Mouse (Mus musculus) gastrocnemius, adult 18-20 months (tissue): ENCODE results near the gene Add3. TPM values are rescaled to one million over a fixed set of nuclear protein-coding genes. Genes with fewer than 3 reads are reported as not detected.
"Not testable (repeated sequence)": the region's sequence is repeated elsewhere in the genome, so short reads cannot be mapped to it uniquely, and the experiment has no call there.

Experiments used
- DNase-seq: peaks from one replicate; pipeline ENCODE4 v3.0.0; 2021; ENCODE audit warnings: low spot score
- total RNA-seq, 2 experiments: library from RNA; stranded (reverse); gene quantifications; 2 replicates each; pipeline ENCODE4 v1.2.3; 2021

The Add3 gene
- total RNA-seq, 2 experiments from 2014 or later: 23.0 to 30.5 TPM

GRCm38 (mm10) chr19:53191867-53192487 lies 51.7 kb downstream of the Add3 start:
- no peak for DNase-seq

DNA sequence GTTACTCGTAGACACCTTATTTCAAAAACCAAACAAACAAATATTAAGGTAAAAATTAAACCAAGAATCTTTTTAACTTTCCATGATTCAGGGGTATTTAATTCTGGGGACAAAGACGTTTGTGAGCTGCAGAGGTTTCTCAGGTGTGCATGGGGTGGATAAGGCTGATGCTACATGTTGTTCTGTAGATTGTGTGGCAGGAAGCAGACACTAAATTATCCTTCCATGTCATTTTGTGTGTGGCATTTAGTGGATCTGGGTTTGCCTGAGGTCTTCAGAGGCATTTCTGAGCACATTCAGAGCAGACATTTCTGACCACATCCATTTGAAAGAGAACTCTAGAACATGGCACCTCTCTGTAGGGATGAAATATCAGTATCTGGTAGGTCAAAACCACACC lies 52.9 kb downstream of the Add3 start:
- no peak for DNase-seq

- peak; percentile 47 for DNase-seq
These were observed 53.8 kb downstream of the Add3 start for GRCm38 (mm10) chr19:53193964-53194582.

DNA sequence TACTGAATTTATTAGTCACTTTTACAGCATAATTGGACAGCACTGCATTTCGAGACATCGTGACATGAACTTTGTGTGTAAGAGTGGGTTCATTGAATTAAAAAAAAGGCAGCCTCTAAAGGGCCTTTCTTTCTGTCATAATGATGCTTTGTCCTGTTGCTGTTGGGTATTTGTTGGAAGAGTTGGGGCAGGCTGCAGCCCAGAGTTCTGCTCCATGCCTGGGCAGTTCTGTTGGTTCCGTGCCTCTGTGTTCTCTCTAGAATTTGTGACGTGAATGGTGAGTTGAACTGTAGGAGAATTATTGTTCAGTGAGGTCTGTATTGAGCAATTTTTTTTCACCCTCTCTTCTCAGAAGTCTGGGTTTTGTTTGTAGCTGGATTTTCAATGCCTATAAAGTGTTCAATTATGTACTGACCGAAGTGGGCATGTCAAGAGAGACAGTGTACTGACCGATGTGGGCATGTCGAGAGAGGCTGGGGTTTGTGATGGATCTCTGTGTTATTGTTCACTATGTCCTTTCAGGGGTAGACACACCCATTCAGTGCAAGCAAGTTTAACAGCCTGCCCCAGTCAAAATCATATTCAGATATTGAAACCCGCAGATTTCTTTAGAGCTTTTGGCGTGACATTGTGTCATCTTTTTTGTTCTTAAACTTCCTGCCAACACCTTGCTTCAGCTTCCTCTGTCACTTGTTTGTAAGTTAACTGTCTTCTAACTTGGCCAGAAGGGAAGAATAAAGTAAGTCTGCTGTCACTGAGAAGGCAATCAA lies 54.7 kb downstream of the Add3 start:
- no peak for DNase-seq

GRCm38 (mm10) chr19:53196961-53197360 lies 56.7 kb downstream of the Add3 start:
- DNase-seq: no peak

DNA sequence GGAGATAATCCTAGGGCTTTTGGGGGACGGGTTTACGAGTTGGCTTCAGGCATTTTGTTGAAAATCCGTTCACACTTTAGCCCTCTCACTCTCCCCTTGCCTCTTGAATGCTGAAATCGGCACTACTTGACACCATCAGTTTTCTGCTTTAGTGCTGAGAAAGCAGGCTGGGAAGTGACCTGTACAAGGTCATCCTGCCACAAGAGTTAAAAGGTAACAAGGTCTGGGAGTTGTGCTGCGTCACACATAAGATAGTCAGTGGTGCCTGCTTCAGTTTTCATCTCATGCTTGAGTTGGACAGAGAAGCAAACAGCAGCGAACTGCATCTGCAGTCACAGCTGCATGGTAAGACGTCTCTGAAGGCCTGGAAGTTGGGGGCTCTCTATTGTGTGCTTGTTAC lies 57.5 kb downstream of the Add3 start:
- DNase-seq: no peak

DNA sequence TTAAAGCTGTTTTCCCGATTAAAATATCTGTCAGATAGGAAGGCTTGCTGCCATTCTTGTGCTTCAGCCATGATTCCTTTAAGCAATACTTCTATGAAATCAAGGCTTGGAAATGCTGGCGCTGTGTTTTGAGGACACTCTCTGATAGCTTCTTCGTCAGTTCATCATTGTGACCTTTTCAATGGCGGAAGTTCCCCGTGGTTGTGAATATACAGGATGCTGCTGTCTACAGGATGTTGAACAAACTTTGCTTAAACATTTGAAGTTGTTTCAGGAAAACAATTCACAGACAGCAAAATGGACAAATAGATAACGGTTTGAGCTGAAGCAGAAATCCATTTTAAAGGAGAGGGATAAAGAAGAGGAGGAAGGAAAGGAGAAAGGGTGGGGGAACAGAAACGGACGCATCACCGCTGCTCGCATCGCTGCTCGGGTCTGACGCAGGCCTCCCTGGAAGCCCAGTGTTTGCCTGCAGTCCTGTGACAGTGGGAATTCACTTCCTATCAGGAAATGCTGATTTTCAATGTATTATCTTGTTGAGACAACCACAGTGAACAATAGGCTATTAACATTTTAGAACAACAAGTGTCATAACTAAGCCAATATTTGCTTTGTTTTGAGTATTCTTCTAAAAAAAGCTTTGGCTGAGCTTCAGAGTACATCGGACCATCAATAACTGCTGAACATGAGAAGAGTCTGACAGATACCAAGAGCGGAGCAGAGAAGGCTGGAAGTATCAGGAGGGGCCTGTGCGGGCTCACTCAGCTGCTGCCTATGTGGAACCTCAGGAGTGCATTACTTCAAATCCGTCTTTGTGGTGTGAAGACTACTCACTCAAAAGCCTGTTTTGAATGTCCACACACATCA lies 58.7 kb downstream of the Add3 start:
- DNase-seq: no peak

- DNase-seq: no peak
These were observed 59.5 kb downstream of the Add3 start for GRCm38 (mm10) chr19:53199711-53200110.

DNA sequence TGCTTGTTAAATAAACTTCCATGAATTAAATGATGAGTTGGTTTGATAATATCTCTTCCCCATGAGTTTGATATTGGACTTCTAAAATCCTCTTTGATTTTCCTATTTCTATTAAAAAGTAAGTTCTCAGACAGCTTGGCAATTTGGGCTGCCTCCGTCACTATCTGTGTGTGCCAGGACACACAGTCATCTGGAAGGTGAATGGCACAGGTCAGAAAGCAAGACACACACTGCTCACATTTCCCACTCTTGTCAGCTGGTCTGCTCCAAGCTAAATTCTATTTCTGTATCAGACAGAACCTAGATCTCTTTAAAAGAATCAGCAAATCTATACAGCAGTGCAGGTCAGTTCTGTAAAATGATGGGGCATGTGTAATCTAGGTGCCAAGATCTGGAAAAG lies 61.9 kb downstream of the Add3 start:
- DNase-seq: peak; percentile 65

GRCm38 (mm10) chr19:53206986-53207385 lies 66.7 kb downstream of the Add3 start:
- DNase-seq: no peak

GRCm38 (mm10) chr19:53208830-53209229 lies 68.6 kb downstream of the Add3 start:
- no peak for DNase-seq

DNA sequence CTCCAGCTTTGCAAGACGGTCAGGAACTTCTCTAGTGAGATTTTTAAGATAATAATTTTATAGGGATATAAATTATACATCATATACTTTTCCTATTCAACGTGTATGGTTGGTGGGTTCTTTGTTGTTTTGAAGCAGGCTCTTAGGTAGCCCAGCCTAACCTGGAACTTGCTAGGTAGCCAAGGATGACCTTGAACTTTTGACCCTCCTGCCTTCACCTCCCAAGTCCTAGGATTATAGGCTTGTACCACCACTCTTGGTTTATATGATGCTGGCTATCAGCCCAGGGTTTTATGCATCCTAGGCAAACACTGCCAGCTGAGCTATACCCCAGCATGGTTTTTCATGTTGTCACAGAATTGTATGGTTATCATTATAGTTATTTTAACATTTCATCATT lies 70.0 kb downstream of the Add3 start:
- DNase-seq: no peak

DNA sequence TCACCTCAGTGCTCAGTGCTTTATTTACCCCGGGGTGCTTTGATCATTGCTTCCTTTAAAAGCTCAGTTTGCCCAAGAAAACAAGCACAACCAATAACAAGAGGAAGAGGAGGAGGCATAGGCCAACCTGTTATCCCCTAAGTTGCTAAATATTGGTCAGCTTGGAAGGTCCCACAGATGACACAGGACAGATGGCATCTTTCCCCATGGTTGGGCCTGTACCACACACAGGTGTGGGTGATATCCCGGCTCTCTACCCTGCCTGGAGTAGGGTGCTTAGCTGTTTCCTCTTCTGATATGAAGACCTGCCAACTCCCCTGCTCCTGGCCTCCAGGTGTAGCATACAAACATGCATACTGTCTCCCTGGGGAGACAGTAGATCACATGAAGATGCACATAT lies 75.1 kb downstream of the Add3 start:
- DNase-seq: no peak

DNA sequence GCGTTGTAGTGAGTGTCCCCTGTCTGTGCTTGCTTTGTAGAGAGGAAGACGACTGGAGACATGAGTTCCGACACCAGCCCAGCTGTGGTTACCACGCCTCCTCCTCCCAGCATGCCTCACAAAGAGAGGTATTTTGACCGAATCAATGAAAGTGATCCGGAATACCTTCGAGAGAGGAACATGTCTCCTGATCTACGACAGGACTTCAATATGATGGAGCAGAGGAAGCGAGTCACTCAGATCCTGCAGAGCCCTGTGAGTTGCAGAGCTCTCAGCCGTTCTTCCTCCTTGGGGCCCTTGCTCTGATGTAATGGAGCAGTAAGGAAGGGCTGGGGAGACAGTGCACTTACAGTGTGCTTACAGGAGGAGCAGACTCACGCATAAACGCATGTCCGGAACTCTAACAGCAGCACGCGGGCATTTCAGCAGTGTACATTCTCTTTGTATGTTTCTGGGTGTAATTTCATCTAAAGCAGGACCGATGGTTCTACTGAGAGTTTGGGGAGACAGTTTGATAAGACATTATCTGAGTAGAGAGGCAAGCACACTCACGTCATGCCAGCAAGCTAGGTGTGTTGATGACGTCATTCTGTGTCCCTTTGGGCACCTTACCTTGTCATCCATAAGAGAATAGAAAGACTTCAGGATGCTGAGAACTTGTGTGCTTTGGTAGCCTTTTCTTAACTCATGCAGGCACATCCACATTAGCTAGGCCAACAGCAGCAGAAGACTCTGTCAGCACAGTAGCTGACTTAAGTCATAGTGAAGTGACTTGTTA lies 76.7 kb downstream of the Add3 start:
- no peak for DNase-seq

- DNase-seq: peak; percentile 68
These were observed 77.6 kb downstream of the Add3 start for GRCm38 (mm10) chr19:53217837-53218236.

DNA sequence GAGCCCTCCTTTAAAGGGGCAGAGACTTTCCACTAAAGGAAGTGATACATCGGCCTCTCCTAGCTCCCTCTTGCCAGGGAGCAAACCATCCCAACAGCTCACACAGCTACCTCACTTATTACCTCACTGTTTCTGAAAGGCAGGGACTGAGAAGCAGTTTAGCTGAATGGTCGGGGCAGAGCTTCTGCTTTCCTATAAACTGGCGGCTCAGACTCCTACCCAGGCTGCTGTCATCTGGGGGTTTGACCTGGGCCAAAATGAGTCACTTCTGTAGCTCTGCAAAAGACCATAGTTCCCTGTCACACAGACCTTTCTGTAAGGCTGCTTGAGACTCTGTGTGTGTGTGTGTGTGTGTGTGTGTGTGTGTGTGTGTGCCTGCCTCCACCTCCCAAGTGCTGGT lies 79.1 kb downstream of the Add3 start:
- no peak for DNase-seq

GRCm38 (mm10) chr19:53221186-53221585 lies 80.9 kb downstream of the Add3 start:
- no peak for DNase-seq

DNA sequence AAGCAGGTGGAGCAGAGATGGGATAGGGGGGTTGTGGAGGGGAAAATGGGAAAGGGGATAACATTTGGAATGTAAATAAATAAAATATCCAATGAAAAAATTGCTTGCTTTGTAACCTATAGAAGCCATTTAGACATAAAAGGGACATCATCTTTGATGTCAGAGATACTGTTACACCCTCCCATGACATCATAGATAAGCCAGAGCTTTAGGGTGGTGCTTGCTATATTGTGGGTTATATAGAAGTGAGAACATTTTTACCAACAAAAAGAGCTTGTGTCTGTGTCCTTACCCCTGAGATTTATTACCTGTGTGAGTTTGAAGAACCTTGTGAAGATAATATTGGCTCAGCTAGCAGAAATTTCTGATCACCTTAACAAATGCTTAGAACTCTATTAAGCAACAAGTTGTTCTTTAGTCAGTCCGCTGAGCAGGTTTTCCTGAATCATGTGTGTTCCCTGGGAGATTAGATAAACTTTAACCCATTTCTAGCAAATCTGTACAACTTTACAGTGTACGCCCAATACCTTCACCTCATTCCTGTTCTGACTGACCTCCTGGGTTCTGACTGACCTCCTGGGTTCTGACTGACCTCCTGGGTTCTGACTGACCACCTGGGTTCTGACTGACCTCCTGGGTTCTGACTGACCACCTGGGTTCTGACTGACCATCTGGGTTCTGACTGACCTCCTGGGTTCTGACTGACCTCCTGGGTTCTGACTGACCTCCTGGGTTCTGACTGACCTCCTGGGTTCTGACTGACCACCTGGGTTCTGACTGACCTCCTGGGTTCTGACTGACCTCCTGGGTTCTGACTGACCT lies 85.2 kb downstream of the Add3 start:
- DNase-seq: not testable (repeated sequence)

DNA sequence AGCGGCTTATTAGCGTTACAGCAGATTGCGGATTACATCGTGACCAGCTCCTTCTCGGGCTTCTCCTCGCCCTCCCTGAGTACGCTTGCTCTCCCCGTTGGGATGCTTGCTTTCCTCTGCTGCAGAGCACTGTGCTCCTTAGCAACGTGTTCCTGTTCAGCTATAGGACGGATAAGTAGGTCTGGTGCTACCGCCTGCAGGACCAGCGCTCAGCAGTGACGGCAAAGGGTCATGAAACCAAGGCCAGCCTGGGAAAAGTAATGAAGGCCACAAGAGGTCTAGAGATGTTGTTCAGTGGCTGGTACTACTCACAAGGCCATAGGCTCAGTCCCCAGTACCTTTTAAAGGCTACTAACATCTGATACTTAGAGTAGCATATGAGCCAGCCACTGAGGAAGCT lies 86.4 kb downstream of the Add3 start:
- DNase-seq: no peak
